Mouse (Mus musculus) cerebellum, adult 2 months (tissue): ENCODE measurements around the gene Tax1bp3. TPM values are rescaled to one million over a fixed set of nuclear protein-coding genes. Genes with fewer than 3 reads are reported as not detected.

ENCODE experiments used
- DNase-seq, 2 experiments: peaks; one replicate each; pipeline ENCODE4 v3.0.0; 2021
- H3K27ac ChIP-seq: fragments of 200-500 bp; 2 replicates; pipeline ENCODE4 v1.5.1; 2012; ENCODE audit warnings: low read length, control low read depth, inconsistent platforms; ENCODE audit not compliant: insufficient read depth
- H3K27me3 ChIP-seq: fragments of 200-500 bp; 2 replicates; pipeline ENCODE4 v1.6.1; 2012; ENCODE audit warnings: inconsistent platforms, mild to moderate bottlenecking, low read length, moderate library complexity; ENCODE audit not compliant: control insufficient read depth, insufficient read depth
- H3K4me1 ChIP-seq: fragments of 200-500 bp; 2 replicates; pipeline ENCODE4 v1.6.1; 2011; ENCODE audit warnings: low read length; ENCODE audit not compliant: control insufficient read depth, insufficient read depth
- H3K4me3 ChIP-seq: fragments of 200-500 bp; replicated peaks from 2 replicates; pipeline ENCODE3; 2011; ENCODE audit warnings: mild to moderate bottlenecking, low read depth, low read length, control low read depth; ENCODE audit not compliant: insufficient read depth
- CTCF ChIP-seq: fragments of 200-500 bp; IDR thresholded peaks from 2 replicates; pipeline ENCODE4 v1.5.1; 2011; ENCODE audit warnings: low read depth, mild to moderate bottlenecking, control low read depth, low read length, moderate library complexity, borderline replicate concordance; ENCODE audit not compliant: insufficient read depth
- POLR2A ChIP-seq: fragments of 200-500 bp; IDR thresholded peaks from 2 replicates; pipeline ENCODE4 v1.6.1; 2011; ENCODE audit warnings: low read length, control low read depth, borderline replicate concordance; ENCODE audit not compliant: insufficient read depth
- WGBS: fragments of 180-500 bp; shearing (Covaris S2); methylation state at CpG from one replicate; pipeline ENCODE4 v1.1.7; 2018; 5-methylcytosine and 5-hydroxymethylcytosine counted together
- polyA plus RNA-seq: library from polyadenylated mRNA; depleted of rRNA; stranded (reverse); fragments of >200 nt; gene quantifications from 2 replicates; pipeline ENCODE4 v1.2.3, GENCODE M21; 2012

Tax1bp3 gene
- polyA plus RNA-seq, 1 experiment = 16.5 TPM

DNA sequence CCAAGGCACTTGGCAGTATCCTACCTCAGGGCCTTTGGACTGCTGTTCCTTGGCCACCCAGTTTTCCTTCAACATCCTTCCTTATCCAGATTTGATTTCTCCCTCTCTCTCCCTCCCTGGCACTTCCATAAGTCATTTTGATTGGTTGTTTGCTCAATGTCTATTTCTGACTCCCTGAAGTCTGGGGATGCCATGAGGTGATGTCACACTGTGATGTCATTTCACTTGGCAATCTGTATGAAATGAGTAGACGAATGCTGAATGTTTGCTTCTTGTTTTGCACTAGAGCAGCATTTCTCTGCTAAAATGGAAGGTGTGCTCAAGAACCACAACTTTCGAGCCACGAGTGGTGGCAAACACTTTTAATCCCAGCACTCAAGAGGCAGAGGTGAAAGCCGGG is 15.3 kb upstream of the Tax1bp3 start:
- Histone ChIP-seq H3K27me3 (no peaks in the 10 kb centered on the region), H3K4me1 (no peaks in the 10 kb centered on the region), H3K4me3 (no peak overlapping the region), H3K27ac (no peak overlapping the region)
- DNase-seq = no peak
- no peak for TF ChIP-seq POLR2A
- TF ChIP-seq CTCF = no peak
- 91% methylated on average over 4 of the region's 4 CpGs for WGBS

DNA sequence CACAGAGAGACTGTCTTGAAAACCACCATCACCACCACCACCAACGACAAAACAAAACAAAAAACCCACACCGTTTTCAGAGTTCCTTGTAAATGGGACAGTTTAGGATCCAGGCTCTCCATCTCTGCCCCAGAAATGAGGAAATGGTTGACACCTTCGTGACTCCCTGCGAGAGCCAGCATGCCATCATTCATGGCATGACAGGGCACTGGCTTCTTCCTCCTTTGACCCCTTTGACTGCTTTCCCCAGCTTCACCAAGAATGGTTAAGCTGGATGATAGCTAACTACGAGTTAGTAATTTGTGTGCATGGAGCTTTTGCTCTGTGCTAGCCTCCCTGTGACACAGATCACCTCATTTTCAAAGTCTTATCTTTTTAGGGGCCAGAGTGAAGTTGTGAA is 14.6 kb upstream of the Tax1bp3 start:
- Histone ChIP-seq H3K27me3 (no peaks in the 10 kb centered on the region), H3K4me1 (no peaks in the 10 kb centered on the region), H3K27ac (no peak overlapping the region), H3K4me3 (no peak overlapping the region)
- no peak for TF ChIP-seq CTCF
- no peak for DNase-seq
- WGBS = 83% methylated on average over 5 of the region's 5 CpGs

DNA sequence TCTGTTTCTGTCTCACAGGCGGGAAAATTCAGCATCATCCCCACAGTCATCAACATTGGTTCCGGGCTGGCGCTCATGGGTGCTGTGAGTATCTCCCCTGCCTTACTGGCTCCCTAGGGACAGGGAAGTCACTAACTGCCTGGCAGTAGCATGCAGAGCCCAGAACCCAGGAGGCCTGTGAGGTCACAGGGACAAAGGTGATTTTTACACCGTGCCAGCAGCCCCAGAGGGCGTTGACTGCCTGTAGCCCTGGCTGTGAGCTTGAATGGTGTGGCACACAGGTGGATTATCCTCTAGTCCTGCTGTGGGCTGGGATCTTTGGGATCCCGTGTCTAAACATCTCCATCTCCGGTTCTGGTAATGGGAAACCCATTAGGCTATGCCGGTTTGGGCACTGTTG is 8.8 kb upstream of the Tax1bp3 start:
- no peak for DNase-seq
- 86% methylated on average over 8 of the region's 8 CpGs for WGBS
- Histone ChIP-seq H3K27me3 (no peaks in the 10 kb centered on the region), H3K4me3 (no peak overlapping the region), H3K4me1 (peaks cover 12% of the 10 kb centered on the region), H3K27ac (no peak overlapping the region)
- TF ChIP-seq POLR2A (no peak), CTCF (no peak)

- no peak for TF ChIP-seq POLR2A
- TF ChIP-seq CTCF = no peak
Observed at GRCm38 (mm10) chr11:73168576-73168975, 8.3 kb upstream of the Tax1bp3 start.

DNA sequence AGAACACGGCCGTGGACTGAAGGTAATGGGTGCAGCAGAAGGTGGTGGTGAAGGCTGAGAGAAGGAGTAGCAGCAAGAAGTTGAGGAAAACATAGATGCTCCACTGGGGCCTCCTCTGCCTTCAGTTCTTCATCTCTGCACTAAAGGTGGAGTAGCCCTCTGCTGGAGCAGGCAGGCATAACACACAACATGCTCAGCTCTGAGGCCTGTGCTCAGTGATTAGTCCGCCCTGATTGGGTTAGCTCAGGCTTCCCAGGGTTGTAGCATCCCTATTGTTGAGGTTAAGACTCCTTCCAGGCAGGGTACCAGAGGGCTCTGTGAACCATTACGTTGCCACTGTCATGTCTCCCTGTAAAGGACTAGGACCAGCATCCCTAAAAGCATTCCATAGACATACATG is 7.7 kb upstream of the Tax1bp3 start:
- no peak for TF ChIP-seq POLR2A
- peak; percentile 59 for TF ChIP-seq CTCF
- peaks cover 12% of the 10 kb centered on the region for H3K4me1 ChIP-seq
- DNase-seq = peak; percentile 41 to 60
- H3K27me3 ChIP-seq = no peaks in the 10 kb centered on the region
- H3K4me3 ChIP-seq = no peak overlapping the region
- WGBS = 46% methylated on average over 4 of the region's 4 CpGs
- H3K27ac ChIP-seq = no peak overlapping the region

More at GRCm38 (mm10) chr11:73168576-73168975, 8.3 kb upstream of the Tax1bp3 start:
- no peak for DNase-seq
- 82% methylated on average over 6 of the region's 6 CpGs for WGBS
- no peak overlapping the region for H3K4me3 ChIP-seq
- no peak overlapping the region for H3K27ac ChIP-seq
- H3K4me1 ChIP-seq = peaks cover 12% of the 10 kb centered on the region
- no peaks in the 10 kb centered on the region for H3K27me3 ChIP-seq

DNA sequence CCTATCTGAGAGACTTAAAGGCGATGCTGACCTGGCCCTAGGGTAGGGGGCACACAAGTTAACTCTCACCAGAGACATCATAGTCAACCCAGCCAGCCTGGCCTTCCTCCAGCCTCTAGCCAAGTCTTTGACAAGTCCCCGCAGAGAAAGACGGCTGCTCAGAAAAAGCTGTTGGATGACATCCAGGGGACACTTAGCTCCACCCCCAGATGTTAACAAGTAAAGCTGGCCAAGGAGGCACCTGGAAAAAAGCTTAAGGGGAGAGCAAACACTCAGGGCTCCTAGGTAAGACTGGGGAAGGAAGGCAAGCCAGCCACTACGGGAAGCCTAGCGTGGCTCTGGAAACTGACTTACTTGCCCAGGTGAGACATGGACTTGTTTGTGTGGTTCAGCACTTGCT is 4.7 kb upstream of the Tax1bp3 start:
- peaks cover 16% of the 10 kb centered on the region for H3K4me1 ChIP-seq
- H3K27ac ChIP-seq = no peak overlapping the region
- no peak overlapping the region for H3K4me3 ChIP-seq
- WGBS = 35% methylated on average over 5 of the region's 5 CpGs
- TF ChIP-seq CTCF = no peak
- no peak for TF ChIP-seq POLR2A
- DNase-seq = no peak
- H3K27me3 ChIP-seq = no peaks in the 10 kb centered on the region

DNA sequence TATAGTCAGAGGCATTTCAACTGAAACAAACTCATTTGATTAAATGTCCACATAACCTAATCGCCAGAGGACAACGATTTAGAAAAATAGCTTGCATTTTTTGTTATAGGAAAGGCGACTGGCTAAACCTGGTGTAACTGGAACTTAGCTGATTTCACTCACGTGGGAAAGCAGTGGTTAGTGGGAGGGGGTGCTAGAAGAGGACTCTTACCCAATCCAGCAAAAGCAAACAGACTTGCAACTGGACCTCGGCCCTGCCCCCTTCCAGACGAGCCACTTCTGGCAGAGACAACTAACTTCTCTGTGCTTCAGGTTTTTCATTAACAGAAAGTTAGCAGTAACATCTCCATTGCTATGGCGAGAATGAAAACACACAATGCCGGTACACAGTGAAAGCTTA is 1.3 kb upstream of the Tax1bp3 start:
- no peak for DNase-seq
- Histone ChIP-seq H3K27me3 (no peaks in the 10 kb centered on the region), H3K27ac (no peak overlapping the region), H3K4me1 (peaks cover 15% of the 10 kb centered on the region), H3K4me3 (peak overlapping the region; percentile 94)
- TF ChIP-seq CTCF (no peak), POLR2A (no peak)
- WGBS = 45% methylated on average over 8 of the region's 8 CpGs

- H3K4me3 ChIP-seq = peak overlapping the region; percentile 94
- peaks cover 9% of the 10 kb centered on the region for H3K4me1 ChIP-seq
- whole genome bisulfite sequencing = 1% methylated on average over 15 of the region's 15 CpGs
- TF ChIP-seq CTCF (no peak), POLR2A (no peak)
- 0 out of 2 replicates have a peak overlapping the region, but pooled peaks have one; percentile 71 for H3K27ac ChIP-seq
- DNase-seq = no peak
- no peaks in the 10 kb centered on the region for H3K27me3 ChIP-seq
Observed at GRCm38 (mm10) chr11:73176186-73176585, 697 bp upstream of the Tax1bp3 start.
